Mouse (Mus musculus): ENCODE data around the gene Mpzl2.

The Mpzl2 gene

GRCm38 (mm10) chr9:45039499-45039898 lies at the start of gene Mpzl2:
Gene Mpzl2, plus strand, starts transcription at chr9:45039799.
- no peak for DNase-seq (ENCODE audit: low spot score)

GRCm38 (mm10) chr9:44991821-44992220 lies 47.8 kb upstream of the Mpzl2 start:
- no peak for DNase-seq (ENCODE audit: low spot score)

GRCm38 (mm10) chr9:44992271-44992670 lies 47.3 kb upstream of the Mpzl2 start:
- DNase-seq (ENCODE audit: low spot score), result no peak

- DNase-seq (ENCODE audit: low spot score), result no peak
Measured at GRCm38 (mm10) chr9:44993268-44993667, 46.3 kb upstream of the Mpzl2 start.

- no peak for DNase-seq (ENCODE audit: low spot score)
Measured at GRCm38 (mm10) chr9:44994962-44995361, 44.6 kb upstream of the Mpzl2 start.

- no peak for DNase-seq (ENCODE audit: low spot score)
Measured at GRCm38 (mm10) chr9:44996590-44996989, 43.0 kb upstream of the Mpzl2 start.

GRCm38 (mm10) chr9:44998138-44998537 lies 41.5 kb upstream of the Mpzl2 start:
- DNase-seq (ENCODE audit: low spot score), result no peak

GRCm38 (mm10) chr9:44999171-44999570 lies 40.4 kb upstream of the Mpzl2 start:
- DNase-seq (ENCODE audit: low spot score), result no peak

GRCm38 (mm10) chr9:44999776-45000175 lies 39.8 kb upstream of the Mpzl2 start:
- DNase-seq (ENCODE audit: low spot score), result no peak

GRCm38 (mm10) chr9:45000249-45000648 lies 39.4 kb upstream of the Mpzl2 start:
- no peak for DNase-seq (ENCODE audit: low spot score)

GRCm38 (mm10) chr9:45007404-45007803 lies 32.2 kb upstream of the Mpzl2 start:
- DNase-seq (ENCODE audit: low spot score), result no peak

- no peak for DNase-seq (ENCODE audit: low spot score)
Measured at GRCm38 (mm10) chr9:45008342-45008741, 31.3 kb upstream of the Mpzl2 start.

- no peak for DNase-seq (ENCODE audit: low spot score)
Measured at GRCm38 (mm10) chr9:45009180-45010078, 30.2 kb upstream of the Mpzl2 start, which contains the start of gene Cd3e. Gene Cd3e, minus strand, starts transcription at chr9:45009627.

GRCm38 (mm10) chr9:45010461-45010860 lies 29.1 kb upstream of the Mpzl2 start:
- DNase-seq (ENCODE audit: low spot score), result peak; percentile 5

- DNase-seq (ENCODE audit: low spot score), result no peak
Measured at GRCm38 (mm10) chr9:45011291-45011690, 28.3 kb upstream of the Mpzl2 start.

- DNase-seq (ENCODE audit: low spot score), result no peak
Measured at GRCm38 (mm10) chr9:45014879-45015278, 24.7 kb upstream of the Mpzl2 start.

- no peak for DNase-seq (ENCODE audit: low spot score)
Measured at GRCm38 (mm10) chr9:45015841-45016240, 23.8 kb upstream of the Mpzl2 start.

GRCm38 (mm10) chr9:45018031-45018430 lies 21.6 kb upstream of the Mpzl2 start:
- no peak for DNase-seq (ENCODE audit: low spot score)

- DNase-seq (ENCODE audit: low spot score), result peak; percentile 87
Measured at GRCm38 (mm10) chr9:45022800-45023199, 16.8 kb upstream of the Mpzl2 start.

- DNase-seq (ENCODE audit: low spot score), result no peak
Measured at GRCm38 (mm10) chr9:45023638-45024037, 16.0 kb upstream of the Mpzl2 start.

- no peak for DNase-seq (ENCODE audit: low spot score)
Measured at GRCm38 (mm10) chr9:45024187-45024586, 15.4 kb upstream of the Mpzl2 start.

GRCm38 (mm10) chr9:45027376-45027775 lies 12.2 kb upstream of the Mpzl2 start:
- DNase-seq (ENCODE audit: low spot score), result no peak

GRCm38 (mm10) chr9:45030341-45030740 lies 9.3 kb upstream of the Mpzl2 start:
- no peak for DNase-seq (ENCODE audit: low spot score)

- DNase-seq (ENCODE audit: low spot score), result no peak
Measured at GRCm38 (mm10) chr9:45032261-45032660, 7.3 kb upstream of the Mpzl2 start.

Data from embryo, embryonic 10.5 days (tissue).